Mouse (Mus musculus) ES-Bruce4 (cell line): ENCODE results near the gene Neb. TPM values are rescaled to one million over a fixed set of nuclear protein-coding genes. Genes with fewer than 3 reads are reported as not detected.
A peak's percentile ranks its signal among the peaks of the same experiment; 100 is the strongest.

Source experiments
- H3K27ac ChIP-seq: 2 replicates; pipeline ENCODE4 v1.5.1; 2012; ENCODE audit warnings: low read length, inconsistent platforms; ENCODE audit not compliant: insufficient read depth
- H3K27me3 ChIP-seq: 2 replicates; pipeline ENCODE4 v1.6.1; 2012; ENCODE audit warnings: mild to moderate bottlenecking, low read length, inconsistent platforms; ENCODE audit not compliant: control insufficient read depth, poor library complexity, insufficient read depth, severe bottlenecking
- H3K36me3 ChIP-seq: 2 replicates; pipeline ENCODE4 v1.6.1; 2012; ENCODE audit warnings: inconsistent platforms, mild to moderate bottlenecking, low read length, moderate library complexity; ENCODE audit not compliant: control insufficient read depth, poor library complexity, insufficient read depth, severe bottlenecking
- H3K4me1 ChIP-seq: one replicate; pipeline ENCODE4 v1.8.1; 2011; ENCODE audit warnings: low read length; ENCODE audit not compliant: control insufficient read depth, insufficient read depth
- H3K4me3 ChIP-seq: 2 replicates; pipeline ENCODE4 v1.5.1; 2011; ENCODE audit warnings: low read depth, mild to moderate bottlenecking, low read length
- H3K9ac ChIP-seq: 2 replicates; pipeline ENCODE4 v1.6.1; 2012; ENCODE audit warnings: low read depth, mild to moderate bottlenecking, inconsistent platforms; ENCODE audit not compliant: poor library complexity, severe bottlenecking
- H3K9me3 ChIP-seq: replicated peaks from 2 replicates; pipeline ENCODE4 v1.6.1; 2012; ENCODE audit warnings: mild to moderate bottlenecking, low read length, inconsistent platforms; ENCODE audit not compliant: control insufficient read depth, poor library complexity, insufficient read depth, severe bottlenecking
- CTCF ChIP-seq: IDR thresholded peaks from one replicate; pipeline ENCODE4 v1.8.1; 2011; ENCODE audit warnings: low read depth, low read length
- EP300 ChIP-seq: IDR thresholded peaks from 2 replicates; pipeline ENCODE4 v1.6.1; 2011; ENCODE audit warnings: low read depth, low read length; ENCODE audit not compliant: insufficient read depth
- POLR2A ChIP-seq: IDR thresholded peaks from one replicate; pipeline ENCODE4 v1.8.1; 2011; ENCODE audit warnings: low read length; ENCODE audit not compliant: insufficient read depth
- polyA plus RNA-seq: library from polyadenylated mRNA; stranded (reverse); fragments of >200 nt; gene quantifications from 2 replicates; pipeline ENCODE4 v1.2.4, GENCODE M21; 2011; ENCODE audit warnings: low read depth; ENCODE audit not compliant: missing spikeins, insufficient read depth, insufficient read length

The Neb gene
- polyA plus RNA-seq, result 1.5 TPM in 2 replicates

DNA sequence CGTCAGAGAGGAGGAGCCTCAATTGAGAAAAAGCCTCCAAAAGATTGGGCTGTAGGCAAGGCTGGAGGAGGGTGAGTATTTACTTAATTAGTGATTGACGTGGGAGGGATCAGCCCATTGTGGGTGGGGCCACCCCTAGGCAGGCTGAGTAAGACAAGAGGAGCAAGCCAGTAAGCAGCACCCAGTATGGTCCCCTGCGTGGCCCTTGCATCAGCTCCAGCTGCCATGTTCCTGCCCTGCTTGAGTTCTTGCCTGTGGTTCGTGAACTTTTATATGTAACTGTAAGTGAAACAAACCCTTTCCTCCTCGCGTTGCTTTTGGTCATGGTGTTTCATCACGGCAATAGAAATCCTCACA, at the start of gene Neb:
Gene Neb, minus strand, starts transcription at position 27 of the 357 bp plus-strand sequence.
- peak within 1 kb of the TSS; percentile 35 for H3K4me3 ChIP-seq
- no peaks in the 10 kb centered on the region for H3K4me1 ChIP-seq
- no peaks in the 10 kb centered on the region for H3K27me3 ChIP-seq
- no peaks in the 10 kb centered on the region for H3K36me3 ChIP-seq
- peak; percentile 15 for TF ChIP-seq POLR2A
- no peak for TF ChIP-seq EP300
- no peak within 1 kb of the TSS for H3K27ac ChIP-seq
- no peak within 1 kb of the TSS for H3K9ac ChIP-seq
- H3K9me3 ChIP-seq, result no peaks in the 10 kb centered on the region

DNA sequence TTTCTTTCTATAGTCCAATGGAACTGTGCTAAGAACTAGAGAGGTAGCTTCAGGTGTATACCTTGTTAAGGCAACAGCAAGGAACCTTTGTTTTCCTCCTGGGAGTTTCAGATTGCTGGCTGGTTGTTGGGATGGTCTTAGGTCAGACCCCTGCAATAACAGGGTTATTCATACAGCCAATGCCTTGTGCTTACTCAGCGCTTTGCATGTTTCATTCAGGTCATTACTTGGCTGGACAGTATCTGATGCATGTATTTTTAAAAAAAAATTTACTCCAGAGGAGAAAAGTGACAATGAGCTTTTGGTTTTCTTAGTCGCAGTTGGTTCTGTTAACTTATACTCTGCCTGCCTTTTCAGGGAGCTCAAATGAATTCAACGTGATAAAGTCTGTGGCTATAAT, 49.1 kb upstream of the Neb start:
- Histone ChIP-seq H3K36me3 (no peaks in the 10 kb centered on the region), H3K4me3 (no peak overlapping the region), H3K27ac (no peak overlapping the region), H3K4me1 (peaks cover 2% of the 10 kb centered on the region), H3K9me3 (no peaks in the 10 kb centered on the region), H3K27me3 (no peaks in the 10 kb centered on the region), H3K9ac (no peak overlapping the region)
- no peak for TF ChIP-seq EP300
- TF ChIP-seq CTCF, result no peak
- no peak for TF ChIP-seq POLR2A

DNA sequence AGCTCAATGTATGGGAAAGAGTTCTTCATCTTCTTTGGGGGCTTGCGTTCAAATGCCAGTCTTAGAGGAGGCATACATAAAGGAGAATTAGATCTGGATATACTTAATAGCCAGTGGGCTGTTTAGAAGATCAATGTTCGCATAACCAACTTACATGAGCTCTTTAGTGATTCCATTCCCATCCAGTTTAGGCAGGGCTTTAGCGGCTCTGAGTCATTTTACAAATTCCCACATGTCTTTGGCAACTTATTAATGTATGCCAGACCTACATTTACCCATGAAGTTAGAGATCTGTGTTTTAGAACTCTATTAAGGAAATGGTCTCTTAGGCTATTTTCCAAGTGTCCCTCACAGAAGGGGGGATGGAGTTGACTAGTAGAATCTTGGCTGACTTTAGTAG, 47.8 kb upstream of the Neb start:
- no peaks in the 10 kb centered on the region for H3K9me3 ChIP-seq
- no peak for TF ChIP-seq EP300
- TF ChIP-seq CTCF, result no peak
- no peak for TF ChIP-seq POLR2A
- H3K4me1 ChIP-seq, result peaks cover 2% of the 10 kb centered on the region
- H3K36me3 ChIP-seq, result no peaks in the 10 kb centered on the region
- no peaks in the 10 kb centered on the region for H3K27me3 ChIP-seq
- H3K9ac ChIP-seq, result no peak overlapping the region
- no peak overlapping the region for H3K4me3 ChIP-seq
- H3K27ac ChIP-seq, result no peak overlapping the region

DNA sequence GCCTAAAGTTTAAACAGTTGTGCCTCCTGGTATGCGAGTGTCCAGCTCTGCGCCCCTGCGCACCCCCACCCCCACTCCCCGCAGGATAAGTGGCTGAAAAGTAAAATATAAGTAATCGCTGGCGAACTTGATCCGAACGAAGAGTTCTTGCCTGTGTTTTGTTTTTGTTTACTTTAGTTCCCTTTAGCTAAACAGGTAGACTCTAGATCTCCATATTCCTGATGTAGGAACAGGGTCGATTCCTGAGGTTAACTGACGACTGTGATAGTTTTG, 47.2 kb upstream of the Neb start:
- Histone ChIP-seq H3K4me1 (peaks cover 2% of the 10 kb centered on the region), H3K27me3 (no peaks in the 10 kb centered on the region), H3K9me3 (no peaks in the 10 kb centered on the region), H3K27ac (no peak overlapping the region), H3K9ac (peak overlapping the region; percentile 95), H3K4me3 (peak overlapping the region; percentile 56), H3K36me3 (no peaks in the 10 kb centered on the region)
- TF ChIP-seq POLR2A (no peak), CTCF (no peak), EP300 (no peak)

DNA sequence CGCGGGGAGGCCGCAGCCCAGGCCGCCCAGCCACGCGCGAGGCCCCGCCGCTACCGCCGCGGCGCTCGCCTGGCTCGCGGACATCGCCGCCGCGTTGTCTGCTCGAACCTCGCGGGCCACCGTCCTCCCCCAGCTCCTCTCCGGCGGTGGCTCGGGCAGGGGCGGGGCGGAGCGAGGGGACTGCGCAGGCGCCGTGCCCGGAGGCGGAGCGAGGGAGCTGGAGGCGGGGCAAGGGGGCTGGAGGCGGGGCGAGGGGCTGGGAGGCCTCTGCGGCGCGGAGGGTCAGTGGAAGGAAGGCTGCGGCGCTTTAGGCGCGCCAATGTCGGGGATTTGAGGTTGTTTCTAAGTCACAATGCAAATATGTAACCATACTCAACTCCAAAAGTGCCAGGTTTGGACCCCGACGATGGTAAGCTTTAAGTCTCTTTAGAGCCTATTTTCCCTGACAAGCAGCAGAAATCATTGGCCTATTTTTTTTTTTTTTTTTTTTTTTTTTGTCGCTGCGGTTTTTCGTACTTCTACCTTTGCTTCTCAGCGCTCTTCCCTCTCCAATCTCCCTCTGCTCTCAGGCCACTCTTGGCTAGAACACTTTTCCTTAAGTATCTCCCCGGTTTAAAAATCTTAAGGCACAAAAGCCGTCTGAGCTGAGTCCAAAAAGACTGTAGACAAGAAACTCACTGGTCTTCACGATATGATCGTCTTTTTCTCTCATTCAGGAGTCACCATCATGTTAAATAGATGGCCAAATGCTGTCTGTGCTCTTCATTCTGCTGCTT, 46.7 kb upstream of the Neb start, which contains the start of gene Arl5a:
Gene Arl5a, minus strand, starts transcription at position 155 of the 776 bp plus-strand sequence.
- Histone ChIP-seq H3K27me3 (no peaks in the 10 kb centered on the region), H3K9ac (peak within 1 kb of the TSS; percentile 95), H3K4me3 (peak within 1 kb of the TSS; percentile 83), H3K9me3 (no peaks in the 10 kb centered on the region), H3K36me3 (no peaks in the 10 kb centered on the region), H3K4me1 (peaks cover 2% of the 10 kb centered on the region), H3K27ac (no peak within 1 kb of the TSS; the same call in 1 of the 2 replicates)
- TF ChIP-seq CTCF (no peak), POLR2A (peak; percentile 82)

DNA sequence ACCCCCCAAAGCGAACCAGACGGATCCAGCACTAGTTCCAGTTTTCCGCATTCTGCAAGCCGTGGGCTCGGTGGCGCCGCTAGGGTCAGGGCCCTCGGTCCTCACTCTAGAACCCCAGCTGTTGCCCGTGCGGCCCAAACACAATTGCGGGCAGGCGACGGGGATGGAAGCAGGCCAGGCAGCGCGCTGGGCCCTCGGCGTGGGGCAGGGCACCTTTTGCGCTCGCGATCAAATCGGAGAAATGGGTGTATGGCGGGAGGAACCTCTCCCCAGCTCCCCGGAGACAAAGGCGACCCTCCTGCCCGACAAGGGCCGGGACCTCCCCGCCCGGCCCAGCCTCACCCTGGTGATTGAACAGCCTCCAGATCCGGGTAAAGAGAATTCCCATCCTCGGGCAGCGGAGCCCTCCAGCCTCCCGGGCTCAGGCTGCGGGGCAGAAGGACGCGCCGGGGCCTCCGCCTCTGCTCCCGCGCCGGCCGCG, 46.0 kb upstream of the Neb start:
- Histone ChIP-seq H3K4me1 (peaks cover 3% of the 10 kb centered on the region), H3K4me3 (peak overlapping the region; percentile 83), H3K9ac (peak overlapping the region; percentile 95), H3K27ac (no peak overlapping the region; the same call in 1 of the 2 replicates), H3K9me3 (no peaks in the 10 kb centered on the region), H3K27me3 (no peaks in the 10 kb centered on the region), H3K36me3 (no peaks in the 10 kb centered on the region)
- TF ChIP-seq EP300 (no peak), POLR2A (no peak), CTCF (no peak)
